Mouse (Mus musculus): ENCODE results near the gene Adamts7. TPM values are rescaled to one million over a fixed set of nuclear protein-coding genes. Genes with fewer than 3 reads are reported as not detected.

Adamts7 gene
- polyA plus RNA-seq, 1 experiment: 19.9 TPM

GRCm38 (mm10) chr9:90173330-90173729 is 10.5 kb downstream of the Adamts7 start:
- Histone ChIP-seq H3K27me3 (ENCODE audit: control insufficient read depth, insufficient read depth, insufficient read length) (no peaks in the 10 kb centered on the region), H3K36me3 (ENCODE audit: control insufficient read depth, insufficient read depth) (peaks cover 3% of the 10 kb centered on the region), H3K4me3 (no peak overlapping the region), H3K79me2 (ENCODE audit: control insufficient read depth, insufficient read depth) (no peaks in the 10 kb centered on the region), H3K4me2 (ENCODE audit: low read depth) (no peak overlapping the region), H3ac (ENCODE audit: control insufficient read depth, insufficient read length) (no peak overlapping the region)
- TF ChIP-seq SRF (IDR thresholded peaks at IDR 0.05; ENCODE audit: control insufficient read depth, insufficient read length, low read depth) (no peak), TCF3 (IDR thresholded peaks at IDR 0.05; ENCODE audit: insufficient read length, low read depth) (no peak), POLR2A (IDR thresholded peaks at IDR 0.05; ENCODE audit: insufficient read length, low read depth) (no peak), MYOG (IDR thresholded peaks at IDR 0.05; ENCODE audit: control insufficient read depth in 1 of 3, insufficient read depth in 1 of 3, insufficient read length in 2 of 3, low read depth in 2 of 3) (no peak), CEBPB (IDR thresholded peaks at IDR 0.05; ENCODE audit: insufficient read depth, poor library complexity, severe bottlenecking) (no peak), TCF12 (IDR thresholded peaks at IDR 0.05; ENCODE audit: insufficient read depth, poor library complexity, severe bottlenecking) (no peak), MYOD1 (IDR thresholded peaks at IDR 0.05; ENCODE audit: control insufficient read depth in 1 of 3, insufficient read length in 2 of 3, low read depth in 2 of 3) (no peak), E2F4 (IDR thresholded peaks at IDR 0.05; ENCODE audit: insufficient read depth) (no peak)

- TF ChIP-seq POLR2AphosphoS2 (IDR thresholded peaks at IDR 0.05; ENCODE audit: insufficient read length, low read depth) (no peak), E2F4 (IDR thresholded peaks at IDR 0.05; ENCODE audit: insufficient read depth) (no peak), MYOD1 (IDR thresholded peaks at IDR 0.05; ENCODE audit: control insufficient read depth in 1 of 3, insufficient read length in 2 of 3, low read depth in 2 of 3) (no peak), CEBPB (IDR thresholded peaks at IDR 0.05; ENCODE audit: insufficient read depth, poor library complexity, severe bottlenecking) (no peak), POLR2A (IDR thresholded peaks at IDR 0.05; ENCODE audit: insufficient read length, low read depth) (no peak), TCF3 (IDR thresholded peaks at IDR 0.05; ENCODE audit: insufficient read length, low read depth) (no peak), USF1 (IDR thresholded peaks at IDR 0.05; ENCODE audit: low read depth) (no peak), SRF (IDR thresholded peaks at IDR 0.05; ENCODE audit: control insufficient read depth, insufficient read length, low read depth) (no peak), MYOG (IDR thresholded peaks at IDR 0.05; ENCODE audit: control insufficient read depth in 1 of 3, insufficient read depth in 1 of 3, insufficient read length in 2 of 3, low read depth in 2 of 3) (no peak), TCF12 (IDR thresholded peaks at IDR 0.05; ENCODE audit: insufficient read depth, poor library complexity, severe bottlenecking) (no peak), REST (IDR thresholded peaks at IDR 0.05; ENCODE audit: insufficient read depth, insufficient read length) (no peak), MAX (IDR thresholded peaks at IDR 0.05; ENCODE audit: low read depth) (no peak)
- Histone ChIP-seq H3K4me3 (no peak overlapping the region), H3ac (ENCODE audit: control insufficient read depth, insufficient read length) (no peak overlapping the region), H3K36me3 (ENCODE audit: control insufficient read depth, insufficient read depth) (peaks cover under 1% of the 10 kb centered on the region), H3K79me2 (ENCODE audit: control insufficient read depth, insufficient read depth) (no peaks in the 10 kb centered on the region), H3K27me3 (ENCODE audit: control insufficient read depth, insufficient read depth, insufficient read length) (no peaks in the 10 kb centered on the region), H3K4me2 (ENCODE audit: low read depth) (no peak overlapping the region)
Measured at GRCm38 (mm10) chr9:90179409-90179808, 16.5 kb downstream of the Adamts7 start.

GRCm38 (mm10) chr9:90181656-90182388 is 19.0 kb downstream of the Adamts7 start:
- H3K36me3 ChIP-seq (ENCODE audit: control insufficient read depth, insufficient read depth): no peaks in the 10 kb centered on the region
- TF ChIP-seq USF1 (IDR thresholded peaks at IDR 0.05; ENCODE audit: low read depth) (no peak), MYOD1 (IDR thresholded peaks at IDR 0.05; ENCODE audit: control insufficient read depth in 1 of 3, insufficient read length in 2 of 3, low read depth in 2 of 3) (peak in 2 of 3 experiments; percentile 50 to 88)
- peak overlapping the region; percentile 27 for H3K4me2 ChIP-seq (ENCODE audit: low read depth)
- no peak overlapping the region for H3ac ChIP-seq (ENCODE audit: control insufficient read depth, insufficient read length)
- no peaks in the 10 kb centered on the region for H3K79me2 ChIP-seq (ENCODE audit: control insufficient read depth, insufficient read depth)
- H3K4me3 ChIP-seq: no peak overlapping the region
- no peaks in the 10 kb centered on the region for H3K27me3 ChIP-seq (ENCODE audit: control insufficient read depth, insufficient read depth, insufficient read length)

- no peaks in the 10 kb centered on the region for H3K36me3 ChIP-seq (ENCODE audit: control insufficient read depth, insufficient read depth)
- H3K4me2 ChIP-seq (ENCODE audit: low read depth): peak overlapping the region; percentile 27
- no peak overlapping the region for H3K4me3 ChIP-seq
- H3K27me3 ChIP-seq (ENCODE audit: control insufficient read depth, insufficient read depth, insufficient read length): no peaks in the 10 kb centered on the region
- no peaks in the 10 kb centered on the region for H3K79me2 ChIP-seq (ENCODE audit: control insufficient read depth, insufficient read depth)
- TF ChIP-seq SRF (IDR thresholded peaks at IDR 0.05; ENCODE audit: control insufficient read depth, insufficient read length, low read depth): no peak
- no peak for TF ChIP-seq MAX (IDR thresholded peaks at IDR 0.05; ENCODE audit: low read depth)
- peak in 1 of 3 experiments; percentile 18 for TF ChIP-seq MYOD1 (IDR thresholded peaks at IDR 0.05; ENCODE audit: control insufficient read depth in 1 of 3, insufficient read length in 2 of 3, low read depth in 2 of 3)
- TF ChIP-seq MYOG (IDR thresholded peaks at IDR 0.05; ENCODE audit: control insufficient read depth in 1 of 3, insufficient read depth in 1 of 3, insufficient read length in 2 of 3, low read depth in 2 of 3): peak in 2 of 3 experiments; percentile 46 to 82
- TF ChIP-seq CEBPB (IDR thresholded peaks at IDR 0.05; ENCODE audit: insufficient read depth, poor library complexity, severe bottlenecking): no peak
- TF ChIP-seq POLR2AphosphoS2 (IDR thresholded peaks at IDR 0.05; ENCODE audit: insufficient read length, low read depth): no peak
- no peak for TF ChIP-seq USF1 (IDR thresholded peaks at IDR 0.05; ENCODE audit: low read depth)
- no peak for TF ChIP-seq REST (IDR thresholded peaks at IDR 0.05; ENCODE audit: insufficient read depth, insufficient read length)
- no peak for TF ChIP-seq TCF3 (IDR thresholded peaks at IDR 0.05; ENCODE audit: insufficient read length, low read depth)
- TF ChIP-seq TCF12 (IDR thresholded peaks at IDR 0.05; ENCODE audit: insufficient read depth, poor library complexity, severe bottlenecking): no peak
- H3ac ChIP-seq (ENCODE audit: control insufficient read depth, insufficient read length): no peak overlapping the region
Measured at GRCm38 (mm10) chr9:90182636-90183421, 20.0 kb downstream of the Adamts7 start.

Data from myocyte (in vitro differentiated cells).